Mouse (Mus musculus): ENCODE results near the gene Scnm1. TPM values are rescaled to one million over a fixed set of nuclear protein-coding genes. Genes with fewer than 3 reads are reported as not detected.

Gene Scnm1
- polyA plus RNA-seq, 1 experiment: 30.6 TPM

Other genes starting within 250 kb of the Scnm1 start
- 475 TPM for gene Psmb4, start 247.1 kb downstream of the Scnm1 start, polyA plus RNA-seq (2012; fragmentation: generic; extraction: Trizol)
- 0.44 TPM for gene Selenbp1, start 201.0 kb downstream of the Scnm1 start, polyA plus RNA-seq (2012; fragmentation: generic; extraction: Trizol)
- gene Rfx5, start 179.9 kb downstream of the Scnm1 start, polyA plus RNA-seq (2012; fragmentation: generic; extraction: Trizol): 3.5 TPM
- 44.9 TPM for gene Pi4kb, start 159.3 kb downstream of the Scnm1 start, polyA plus RNA-seq (2012; fragmentation: generic; extraction: Trizol)
- 11.5 TPM for gene Zfp687, start 118.6 kb downstream of the Scnm1 start, polyA plus RNA-seq (2012; fragmentation: generic; extraction: Trizol)
- gene Psmd4, start 91.4 kb downstream of the Scnm1 start, polyA plus RNA-seq (2012; fragmentation: generic; extraction: Trizol): 338 TPM
- gene Pip5k1a, start 27.1 kb downstream of the Scnm1 start, polyA plus RNA-seq (2012; fragmentation: generic; extraction: Trizol): 27.3 TPM
- gene Vps72, start 23.0 kb downstream of the Scnm1 start, polyA plus RNA-seq (2012; fragmentation: generic; extraction: Trizol): 85.6 TPM
- 2.5 TPM for gene Tmod4, start 9.5 kb downstream of the Scnm1 start, polyA plus RNA-seq (2012; fragmentation: generic; extraction: Trizol)
- gene Lysmd1, start 77 bp upstream of the Scnm1 start, polyA plus RNA-seq (2012; fragmentation: generic; extraction: Trizol): 7.0 TPM
- gene Tnfaip8l2, start 8.3 kb upstream of the Scnm1 start, polyA plus RNA-seq (2012; fragmentation: generic; extraction: Trizol): 0.22 TPM
- 29.0 TPM for gene Sema6c, start 26.4 kb upstream of the Scnm1 start, polyA plus RNA-seq (2012; fragmentation: generic; extraction: Trizol)
- 3.3 TPM for gene Gabpb2, start 83.9 kb upstream of the Scnm1 start, polyA plus RNA-seq (2012; fragmentation: generic; extraction: Trizol)
- 61.5 TPM for gene Cdc42se1, start 94.7 kb upstream of the Scnm1 start, polyA plus RNA-seq (2012; fragmentation: generic; extraction: Trizol)
- gene Mllt11, start 98.2 kb upstream of the Scnm1 start, polyA plus RNA-seq (2012; fragmentation: generic; extraction: Trizol): 51.9 TPM
- gene Gm128, start 107.6 kb upstream of the Scnm1 start, polyA plus RNA-seq (2012; fragmentation: generic; extraction: Trizol): 0.04 TPM
- gene Bnipl, start 117.2 kb upstream of the Scnm1 start, polyA plus RNA-seq (2012; fragmentation: generic; extraction: Trizol): 0.31 TPM
- gene Mindy1, start 147.3 kb upstream of the Scnm1 start, polyA plus RNA-seq (2012; fragmentation: generic; extraction: Trizol): 33.3 TPM
- gene Prune1, start 148.1 kb upstream of the Scnm1 start, polyA plus RNA-seq (2012; fragmentation: generic; extraction: Trizol): 43.1 TPM
- gene Anxa9, start 173.2 kb upstream of the Scnm1 start, polyA plus RNA-seq (2012; fragmentation: generic; extraction: Trizol): 1.5 TPM
- gene Cers2, start 180.8 kb upstream of the Scnm1 start, polyA plus RNA-seq (2012; fragmentation: generic; extraction: Trizol): 116 TPM
- 11.5 TPM for gene Setdb1, start 223.2 kb upstream of the Scnm1 start, polyA plus RNA-seq (2012; fragmentation: generic; extraction: Trizol)

Data from myocyte (in vitro differentiated cells).